Mouse (Mus musculus) cerebellum, postnatal 25 days (tissue): ENCODE results near the gene Dydc2.
"Not testable (repeated sequence)": the region's sequence is repeated elsewhere in the genome, so short reads cannot be mapped to it uniquely, and the experiment has no call there.

Experiments
- DNase-seq, 2 experiments: peaks; one replicate each; pipeline ENCODE4 v3.0.0; 2021; ENCODE audit warnings: mixed read lengths in 2 of 2

The Dydc2 gene

DNA sequence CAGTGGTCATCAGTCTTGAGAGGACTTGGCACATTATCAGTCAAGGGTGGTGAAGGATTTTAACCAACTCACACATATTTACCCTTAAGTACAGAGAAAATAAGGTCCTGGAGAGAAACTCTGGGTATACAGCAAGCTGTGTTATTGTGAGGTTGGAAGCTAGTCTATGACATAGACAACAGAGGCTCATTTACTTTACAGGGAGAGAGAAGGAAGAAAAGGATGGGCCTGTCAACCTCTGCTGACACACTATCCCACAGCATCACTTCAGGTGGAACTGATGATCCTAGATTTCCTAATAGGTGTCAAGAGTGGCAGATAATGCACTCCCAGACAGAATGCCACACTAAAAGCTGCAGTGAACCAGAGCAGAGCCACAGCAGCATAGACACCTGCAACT, at the start of gene Dydc2:
Gene Dydc2 (minus strand): TSS at position 101 of the 400 bp plus-strand sequence.
- DNase-seq: no peak

DNA sequence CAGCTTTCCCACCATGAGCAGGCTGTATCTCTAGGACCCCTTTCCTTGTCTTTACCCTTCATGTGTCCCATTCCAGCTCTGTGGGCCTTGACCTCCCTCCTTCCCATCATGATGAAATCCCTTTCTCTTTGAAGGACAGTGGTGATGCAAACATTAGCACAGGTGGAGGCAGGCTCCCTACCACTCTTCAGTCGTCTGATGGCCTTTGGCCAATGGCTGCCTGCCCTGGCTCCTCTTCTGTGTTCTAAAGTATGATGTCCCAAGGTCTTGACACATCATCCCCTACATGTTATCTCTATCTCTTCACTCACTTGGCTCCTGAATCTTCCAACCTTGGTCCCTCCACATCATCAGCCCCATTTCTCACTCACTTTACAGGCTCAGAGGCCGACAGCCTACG, 47.3 kb upstream of the Dydc2 start:
- DNase-seq: peak; percentile 28 to 60

- no peak for DNase-seq
Measured at GRCm38 (mm10) chr14:41112944-41113343, 43.9 kb upstream of the Dydc2 start.

DNA sequence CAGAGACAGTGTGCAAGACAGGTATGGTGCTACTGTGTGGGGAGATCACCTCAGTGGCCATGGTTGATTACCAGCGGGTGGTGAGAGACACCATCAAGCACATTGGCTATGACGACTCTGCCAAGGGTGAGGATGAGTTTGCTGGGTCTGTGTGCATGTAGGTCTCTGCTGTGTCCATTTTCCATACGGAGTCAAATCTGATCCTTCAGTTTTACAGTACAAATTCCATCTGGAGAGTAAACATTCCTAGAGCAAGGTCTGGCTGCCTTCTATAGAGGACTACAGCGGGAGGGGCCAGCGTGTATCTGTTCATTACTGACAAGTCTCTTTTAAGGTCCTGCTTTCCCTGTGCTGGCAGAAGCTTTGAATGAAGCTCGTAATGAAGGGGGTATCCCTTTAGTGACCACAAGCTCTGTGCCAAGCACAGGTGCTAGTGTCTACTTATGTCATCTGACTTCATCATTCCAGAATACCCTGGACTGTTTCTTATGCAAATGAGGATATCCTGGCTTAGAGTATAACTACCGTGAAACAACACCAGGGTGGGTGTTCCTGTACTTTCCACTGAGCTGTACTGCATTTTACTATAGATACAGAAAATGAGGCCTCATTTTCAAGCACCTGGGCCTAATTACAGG, 42.1 kb upstream of the Dydc2 start:
- no peak for DNase-seq

DNA sequence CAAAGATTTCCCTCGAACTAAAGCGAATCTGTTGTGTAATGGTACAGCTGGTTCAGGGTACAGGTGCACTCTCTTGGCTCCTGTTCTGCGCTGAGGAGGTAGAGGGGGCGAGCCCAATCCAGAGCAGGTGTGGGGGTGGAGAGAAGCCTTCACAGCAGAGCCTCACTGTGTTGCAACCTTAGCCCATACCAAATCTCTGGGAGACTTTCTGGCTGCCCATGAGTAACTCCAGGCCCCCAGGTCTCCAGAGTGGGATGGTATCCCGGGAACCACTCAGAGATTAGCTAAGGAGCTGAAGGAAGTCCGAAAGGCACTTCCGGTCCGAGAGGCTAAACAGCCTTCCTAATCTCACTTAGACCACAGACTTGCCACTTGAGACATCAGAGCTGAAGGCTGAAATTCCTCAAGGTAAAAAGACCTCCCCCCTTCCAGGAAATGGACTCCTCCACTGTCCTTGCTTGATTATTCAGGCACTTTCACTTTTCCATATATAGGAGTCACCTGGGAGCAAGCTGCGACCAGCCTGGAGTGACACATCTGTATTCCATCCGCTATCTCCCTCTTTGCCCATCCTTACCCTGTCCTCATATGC, 35.9 kb upstream of the Dydc2 start, which contains the start of gene Mat1a:
Gene Mat1a (plus strand): TSS at position 183 of the 592 bp plus-strand sequence.
- no peak for DNase-seq

DNA sequence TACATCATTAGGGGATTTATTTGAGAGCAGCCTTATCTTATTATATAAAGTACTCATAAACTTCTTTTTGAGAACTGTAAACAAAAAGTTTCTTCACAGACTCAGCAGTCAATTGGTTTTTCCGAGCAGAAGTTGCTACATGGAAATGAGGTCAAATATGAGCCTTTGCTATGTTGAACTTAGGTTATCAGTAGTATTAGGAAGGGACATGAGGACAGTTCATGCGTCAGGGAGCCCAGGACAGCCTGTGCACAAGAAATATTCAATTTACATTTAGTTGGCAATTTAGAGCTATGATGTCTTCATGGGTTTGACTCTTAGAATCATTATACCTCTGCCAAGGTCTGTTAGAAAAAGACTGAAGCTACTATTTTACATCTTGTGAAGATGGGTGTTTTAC, 33.3 kb upstream of the Dydc2 start:
- no peak for DNase-seq

DNA sequence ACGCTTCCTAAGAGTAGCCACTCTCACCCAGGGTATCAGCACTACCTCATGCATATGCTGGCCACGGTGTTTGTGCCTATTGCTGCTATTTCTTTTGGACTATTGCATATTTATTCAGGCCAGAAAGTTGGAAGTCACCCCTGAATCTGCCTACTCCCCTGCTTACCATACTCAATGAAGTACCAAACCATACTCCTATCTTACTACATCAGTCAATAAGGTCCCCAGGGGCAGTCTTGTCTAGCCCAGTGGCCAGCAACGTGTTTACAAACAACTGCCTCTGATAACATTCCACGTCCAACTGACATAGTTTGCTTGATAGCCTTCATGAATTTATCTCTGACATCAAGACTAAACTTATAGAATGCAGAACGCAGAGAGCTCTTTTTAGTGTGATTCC, 32.2 kb upstream of the Dydc2 start:
- DNase-seq: no peak

DNA sequence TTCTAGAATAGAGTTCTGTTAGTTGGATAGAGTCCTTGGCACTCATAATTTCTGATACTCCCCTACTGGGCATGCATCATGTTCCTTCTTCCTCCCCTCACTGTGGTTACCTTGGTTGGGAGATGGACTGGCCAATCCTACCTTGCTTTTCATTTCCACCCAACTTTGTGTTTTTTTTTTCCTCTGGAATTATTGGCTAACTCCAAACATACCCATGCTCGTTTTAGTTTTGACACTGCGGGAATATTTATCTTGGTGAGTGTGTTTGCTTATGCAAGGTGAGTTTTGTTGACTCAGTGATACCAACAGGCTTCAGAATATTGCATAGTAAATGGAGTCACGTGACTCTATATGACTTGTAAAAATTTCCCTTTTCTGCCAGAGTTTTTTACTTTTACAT, 31.7 kb upstream of the Dydc2 start:
- DNase-seq: no peak

- DNase-seq: no peak
Measured at GRCm38 (mm10) chr14:41098726-41099125, 29.7 kb upstream of the Dydc2 start.

DNA sequence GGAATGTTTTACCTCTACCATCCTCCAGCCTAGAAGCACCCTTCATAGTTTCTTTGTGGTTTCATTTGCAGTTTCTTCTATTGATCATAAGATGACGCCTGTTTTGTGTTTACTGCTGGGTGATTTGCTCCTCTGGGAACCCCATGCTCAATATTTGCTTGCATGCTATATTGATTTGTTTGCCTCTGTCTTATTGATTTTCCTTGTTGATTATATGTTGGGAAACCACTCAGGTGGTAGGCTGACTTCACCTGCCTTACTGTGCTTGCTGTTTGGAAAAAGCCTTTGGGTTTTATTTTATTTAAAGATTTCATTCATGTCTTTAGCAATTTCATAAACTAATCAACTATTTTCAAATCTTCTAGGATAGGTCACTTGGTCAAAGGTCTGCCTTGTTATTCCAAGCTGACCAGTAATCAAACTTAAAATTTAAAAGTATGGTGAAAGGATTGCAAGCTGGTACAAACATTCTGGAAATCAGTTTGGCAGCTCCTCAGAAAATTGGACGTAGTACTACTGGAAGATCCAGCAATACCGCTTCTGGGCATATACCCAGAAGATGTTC, 27.4 kb upstream of the Dydc2 start:
- no peak for DNase-seq

DNA sequence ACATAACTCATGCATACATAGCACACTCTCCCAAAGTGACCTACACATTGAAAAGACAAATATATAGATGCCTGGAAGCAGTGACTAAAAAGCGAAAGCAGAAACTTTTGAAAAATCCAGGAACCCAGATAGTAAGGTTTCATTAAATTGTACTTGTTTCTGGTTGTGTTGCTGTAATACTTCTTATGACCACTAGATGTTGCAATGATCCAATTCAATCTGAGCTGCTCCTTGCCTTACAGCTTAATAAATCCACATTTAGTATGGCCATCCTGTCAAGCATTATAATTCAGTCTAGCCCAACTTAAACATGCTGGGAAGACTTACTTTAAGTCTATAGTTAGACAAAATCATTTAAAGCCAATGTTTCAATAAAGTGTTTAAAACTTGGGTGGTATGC, 25.1 kb upstream of the Dydc2 start:
- no peak for DNase-seq

DNA sequence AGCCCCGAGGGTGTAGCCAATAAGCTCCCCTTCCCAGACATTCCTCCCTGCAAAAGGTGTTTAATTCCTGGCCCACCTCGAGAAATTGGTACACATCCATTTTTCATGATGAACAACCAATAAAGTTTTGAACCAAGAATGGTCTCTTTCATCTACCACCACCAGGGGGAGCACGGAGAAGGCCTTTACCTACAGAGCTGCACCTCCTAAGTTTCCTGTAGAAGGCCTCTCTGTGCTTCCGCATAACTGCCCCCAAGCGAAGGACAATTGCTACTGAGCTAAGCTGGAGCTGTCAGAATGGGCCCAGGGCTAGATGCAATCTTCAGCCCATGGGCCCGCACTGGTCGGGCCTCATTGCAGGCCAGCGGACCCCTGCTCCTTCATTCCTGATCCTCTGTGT, 21.8 kb upstream of the Dydc2 start:
- peak in 1 of 2 experiments; percentile 15 for DNase-seq

DNA sequence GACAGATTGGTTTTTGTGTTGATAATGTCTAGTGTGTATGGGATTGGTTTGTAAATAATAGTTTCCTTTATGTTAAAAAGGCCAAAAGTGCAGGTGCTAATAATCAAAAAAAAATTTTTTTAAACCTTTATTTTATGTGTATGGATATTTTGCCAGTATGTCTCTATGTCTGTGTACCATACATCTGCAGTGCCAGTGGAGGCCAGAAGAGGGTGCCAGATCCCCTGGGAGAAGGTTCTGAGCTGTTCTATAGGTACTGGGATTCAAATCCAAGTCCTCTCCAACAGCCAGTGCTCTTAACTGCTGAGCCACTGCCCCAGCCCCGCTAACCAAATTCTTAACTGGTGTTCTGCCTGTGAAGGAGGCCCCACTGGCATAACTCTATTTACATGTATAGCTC, 18.5 kb upstream of the Dydc2 start:
- DNase-seq: peak; percentile 9 to 32

GRCm38 (mm10) chr14:41082408-41082807, 13.4 kb upstream of the Dydc2 start:
- no peak for DNase-seq

GRCm38 (mm10) chr14:41072944-41073275, 3.9 kb upstream of the Dydc2 start:
- DNase-seq: no peak

GRCm38 (mm10) chr14:41072229-41072943, 3.4 kb upstream of the Dydc2 start, which contains the start of gene Dydc1:
Gene Dydc1 (plus strand): TSS chr14:41072911.
- peak; percentile 72 to 84 for DNase-seq

DNA sequence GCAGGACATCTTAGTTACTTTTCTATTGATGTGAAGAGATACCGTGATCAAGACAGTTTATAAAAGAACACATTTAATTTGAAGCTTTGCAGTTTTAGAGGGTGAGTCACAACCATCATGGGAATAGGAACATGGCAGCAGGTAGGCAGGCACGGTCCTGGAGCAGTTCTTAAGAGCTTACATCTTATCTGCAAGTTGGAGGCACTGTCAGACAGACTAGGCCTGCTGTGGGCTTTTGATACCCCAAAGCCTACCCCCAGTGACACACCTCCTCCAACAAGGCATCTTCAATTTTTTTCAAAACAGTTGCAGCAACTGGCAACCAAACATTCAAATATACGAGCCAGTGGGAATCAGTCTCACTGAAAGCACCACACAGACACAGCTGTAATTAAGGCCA, 1.3 kb upstream of the Dydc2 start:
- DNase-seq: no peak

DNA sequence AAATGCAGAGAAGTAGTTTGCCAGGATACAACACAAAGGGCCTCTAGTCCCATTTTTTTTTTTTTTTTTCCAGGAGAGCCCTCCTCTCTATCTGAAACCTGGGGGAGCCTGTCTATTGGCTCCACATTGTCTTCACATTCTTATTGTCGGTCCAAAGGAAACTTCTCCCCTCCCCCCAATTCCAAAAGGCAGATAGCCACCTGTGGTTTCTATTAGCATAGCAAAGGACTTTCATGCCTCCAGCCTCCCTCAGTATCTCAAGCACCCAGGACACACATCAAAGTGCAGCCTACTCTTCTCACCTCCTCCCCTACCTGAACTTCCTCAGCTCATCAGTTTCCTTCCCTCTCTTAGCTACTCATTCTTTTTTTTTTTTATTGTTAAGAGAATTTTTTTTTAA, 2.6 kb downstream of the Dydc2 start:
- no peak for DNase-seq

DNA sequence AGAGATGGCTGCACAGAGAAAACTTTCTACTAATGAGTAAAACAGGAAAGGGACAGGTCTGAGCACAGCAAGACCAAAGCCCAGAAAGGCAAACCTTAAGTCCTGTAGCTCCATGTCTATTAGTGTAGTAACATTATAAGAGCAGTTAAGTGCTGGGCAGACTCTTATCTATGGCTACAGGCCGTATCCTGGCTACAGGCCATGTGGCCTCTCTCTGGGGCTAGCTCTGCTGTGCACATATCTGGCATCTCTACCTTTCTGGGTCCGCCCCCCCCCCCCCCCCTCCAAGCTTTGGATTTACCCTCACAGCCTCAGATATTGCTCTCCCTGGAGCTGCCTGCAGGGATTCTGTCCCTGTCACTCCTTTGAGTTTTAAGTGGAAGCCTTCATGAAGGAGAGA, 3.8 kb downstream of the Dydc2 start:
- no peak for DNase-seq

DNA sequence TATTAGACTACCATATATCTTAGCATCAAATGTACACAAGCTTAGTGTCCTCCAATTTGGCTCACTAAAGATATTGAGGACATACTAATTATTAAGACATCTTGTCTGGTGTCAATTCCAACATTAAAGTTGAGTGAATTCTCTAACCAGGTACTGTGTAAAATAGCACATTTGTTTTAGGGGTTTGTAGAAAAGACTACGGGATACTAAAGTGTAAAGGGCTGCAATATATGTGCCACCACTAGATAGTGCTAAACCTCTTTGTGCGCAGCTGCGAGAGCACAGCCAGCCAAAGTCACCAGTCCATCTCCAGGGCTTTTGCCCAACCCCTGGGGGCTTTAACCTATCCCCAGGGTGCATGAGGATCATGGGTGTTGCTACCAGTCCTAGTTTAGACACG, 15.8 kb downstream of the Dydc2 start:
- DNase-seq: not testable (repeated sequence)

DNA sequence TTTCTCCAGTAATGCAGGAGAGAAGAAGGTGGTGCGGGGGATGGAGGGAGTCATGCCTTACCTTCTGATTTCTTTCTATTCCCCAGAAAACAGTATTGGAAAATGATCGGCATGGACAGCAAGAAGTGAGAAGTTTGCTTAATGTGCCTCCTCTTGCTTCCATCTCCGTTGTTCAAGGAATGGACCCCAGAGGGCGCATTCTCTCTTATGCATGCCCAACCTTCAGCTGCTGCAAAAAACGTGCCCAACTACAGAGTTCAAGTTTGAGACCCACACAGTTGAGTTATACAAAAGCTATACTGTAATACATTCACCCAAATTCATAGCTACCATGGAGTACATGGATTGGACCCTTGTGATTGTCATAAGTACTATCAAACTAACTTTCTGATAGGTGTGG, 16.5 kb downstream of the Dydc2 start:
- DNase-seq: no peak

DNA sequence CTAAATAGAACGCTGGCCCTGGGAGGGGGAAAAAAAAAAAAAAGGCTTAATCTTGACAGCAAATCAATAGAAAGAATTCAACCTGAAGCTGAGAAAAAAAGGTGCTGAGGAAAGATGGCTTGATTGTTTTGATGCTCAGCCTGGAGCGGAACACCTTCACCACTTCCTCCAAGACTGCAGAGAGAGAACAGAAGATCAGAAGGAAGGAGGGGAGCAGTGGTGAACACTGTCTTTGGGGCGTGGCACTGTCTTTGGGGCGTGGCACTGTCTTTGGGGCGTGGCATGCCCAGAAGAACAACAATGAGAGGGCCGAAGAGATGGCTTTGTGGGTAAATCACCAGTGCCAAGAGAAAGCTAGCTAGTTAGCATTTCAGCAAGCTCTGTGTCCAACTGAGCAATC, 18.5 kb downstream of the Dydc2 start:
- DNase-seq: no peak

DNA sequence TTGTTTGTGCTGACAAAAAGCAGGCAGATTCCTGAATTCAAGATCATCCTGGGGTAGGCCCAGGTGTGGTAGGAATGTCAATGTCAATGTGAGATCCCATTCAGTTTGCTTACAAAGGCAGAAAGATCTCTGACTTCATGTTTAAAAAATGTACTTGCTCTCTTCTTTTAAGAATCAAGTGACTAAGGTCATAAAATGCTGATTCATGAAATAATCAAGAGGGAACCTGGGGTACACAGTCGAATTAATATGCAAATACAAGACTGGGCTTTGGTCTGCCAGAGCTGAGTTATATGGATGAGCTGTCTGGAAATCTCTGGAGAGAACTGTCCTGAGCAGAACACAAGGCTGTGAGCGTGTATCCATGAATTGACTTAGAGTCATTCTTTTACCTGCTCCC, 21.6 kb downstream of the Dydc2 start:
- DNase-seq: no peak
